Mouse (Mus musculus): ENCODE measurements at regions not wholly inside any gene's neighbourhood (a gene's known extent, or its start where the extent isn't known, plus 50 kb on each side); places are given as distances from the start of the nearest gene placed in this dataset.
"Not testable (repeated sequence)": the region's sequence is repeated elsewhere in the genome, so short reads cannot be mapped to it uniquely, and the experiment has no call there.

GRCm38 (mm10) chr5:148652525-148653243, 100.1 kb upstream of the Ubl3 start:
- in situ Hi-C loops (cut with MboI) = no loop called here

GRCm38 (mm10) chr5:148651736-148652135, 99.1 kb upstream of the Ubl3 start:
- in situ Hi-C loops (cut with MboI) = no loop called here

GRCm38 (mm10) chr5:148649573-148649972, 97.0 kb upstream of the Ubl3 start:
- in situ Hi-C loops (cut with MboI) = not testable (repeated sequence)

GRCm38 (mm10) chr5:148649123-148649522, 96.5 kb upstream of the Ubl3 start:
- in situ Hi-C loops (cut with MboI) = no loop called here

GRCm38 (mm10) chr5:148647644-148648043, 95.1 kb upstream of the Ubl3 start:
- in situ Hi-C loops (cut with MboI) = no loop called here

- in situ Hi-C loops (cut with MboI) = no loop called here
These were observed 93.2 kb upstream of the Ubl3 start for GRCm38 (mm10) chr5:148645772-148646171.

- in situ Hi-C loops (cut with MboI) = no loop called here
These were observed 92.6 kb upstream of the Ubl3 start for GRCm38 (mm10) chr5:148645191-148645681.

- in situ Hi-C loops (cut with MboI) = no loop called here
These were observed 91.8 kb upstream of the Ubl3 start for GRCm38 (mm10) chr5:148644345-148644744.

GRCm38 (mm10) chr5:148641652-148642395, 89.2 kb upstream of the Ubl3 start:
- in situ Hi-C loops (cut with MboI) = no loop called here

- in situ Hi-C loops (cut with MboI) = no loop called here
These were observed 87.9 kb upstream of the Ubl3 start for GRCm38 (mm10) chr5:148640523-148640922.

- in situ Hi-C loops (cut with MboI) = no loop called here
These were observed 82.3 kb upstream of the Ubl3 start for GRCm38 (mm10) chr5:148634919-148635356.

GRCm38 (mm10) chr5:148633999-148634398, 81.4 kb upstream of the Ubl3 start:
- in situ Hi-C loops (cut with MboI) = no loop called here

- in situ Hi-C loops (cut with MboI) = no loop called here
These were observed 80.7 kb upstream of the Ubl3 start for GRCm38 (mm10) chr5:148633331-148633730.

GRCm38 (mm10) chr5:148632516-148633170, 80.1 kb upstream of the Ubl3 start:
- in situ Hi-C loops (cut with MboI) = no loop called here

GRCm38 (mm10) chr5:148631566-148631965, 79.0 kb upstream of the Ubl3 start:
- in situ Hi-C loops (cut with MboI) = no loop called here

GRCm38 (mm10) chr5:148626014-148626413, 73.4 kb upstream of the Ubl3 start:
- in situ Hi-C loops (cut with MboI) = no loop called here

GRCm38 (mm10) chr5:148624649-148625405, 72.2 kb upstream of the Ubl3 start:
- in situ Hi-C loops (cut with MboI) = no loop called here

GRCm38 (mm10) chr5:148620895-148621786, 68.6 kb upstream of the Ubl3 start:
- in situ Hi-C loops (cut with MboI) = no loop called here

- in situ Hi-C loops (cut with MboI) = no loop called here
These were observed 67.3 kb upstream of the Ubl3 start for GRCm38 (mm10) chr5:148619917-148620316.

- in situ Hi-C loops (cut with MboI) = no loop called here
These were observed 63.8 kb upstream of the Ubl3 start for GRCm38 (mm10) chr5:148616426-148616825.
